Mouse (Mus musculus): ENCODE results near the gene Atp6v1a. TPM values are rescaled to one million over a fixed set of nuclear protein-coding genes. Genes with fewer than 3 reads are reported as not detected.

Gene Atp6v1a
- total and polyA plus RNA-seq, 3 experiments: 2.7 to 174 (median 57.4) TPM

DNA sequence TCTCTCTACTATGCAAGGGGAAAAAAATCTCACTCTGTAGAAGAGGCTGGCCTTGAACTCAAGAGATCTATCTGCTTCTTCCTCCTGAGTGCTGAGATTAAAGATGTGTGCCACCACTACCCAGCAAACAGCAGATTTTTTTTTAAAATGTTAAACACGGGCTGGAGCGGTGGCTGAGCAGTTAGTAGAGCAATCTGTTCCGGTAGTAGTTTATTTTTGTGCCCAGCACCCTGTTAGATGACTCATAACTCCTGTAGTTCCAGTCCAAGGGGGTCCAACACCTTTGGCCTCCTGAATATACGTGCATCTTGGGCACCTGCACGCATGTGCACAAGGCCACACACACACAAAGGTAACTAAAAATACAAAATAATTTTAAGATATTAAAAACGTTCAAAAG is 16.9 kb downstream of the Atp6v1a start:
- TF ChIP-seq GATA1 (IDR thresholded peaks at IDR 0.05; ENCODE audit: borderline replicate concordance, low read length) (no peak), POLR2AphosphoS5 (IDR thresholded peaks at IDR 0.05; ENCODE audit: insufficient replicate concordance, low read depth, low read length) (no peak), TAL1 (conservative IDR thresholded peaks at IDR 0.05; ENCODE audit: low read depth, low read length) (no peak), GATA2 (IDR thresholded peaks at IDR 0.05; ENCODE audit: borderline replicate concordance, low read depth, low read length) (no peak), CTCF (IDR thresholded peaks at IDR 0.05; ENCODE audit: low read depth, low read length) (no peak)
- Histone ChIP-seq H3K9me3 (replicated peaks) (no peaks in the 10 kb centered on the region), H3K4me3 (ENCODE audit: low read depth, low read length) (no peak overlapping the region), H3K4me1 (ENCODE audit: insufficient read depth, low read depth, low read length) (peaks cover 2% of the 10 kb centered on the region; the same call in 1 of the 2 replicates), H3K36me3 (replicated peaks) (peaks cover 33% of the 10 kb centered on the region), H3K27me3 (ENCODE audit: insufficient read depth, low read length) (no peaks in the 10 kb centered on the region)
- DNase-seq (ENCODE audit: low spot score) (no peak), ATAC-seq (ENCODE audit: extremely low read depth, insufficient number of reproducible peaks, low FRiP score, poor library complexity, severe bottlenecking) (no peak)

DNA sequence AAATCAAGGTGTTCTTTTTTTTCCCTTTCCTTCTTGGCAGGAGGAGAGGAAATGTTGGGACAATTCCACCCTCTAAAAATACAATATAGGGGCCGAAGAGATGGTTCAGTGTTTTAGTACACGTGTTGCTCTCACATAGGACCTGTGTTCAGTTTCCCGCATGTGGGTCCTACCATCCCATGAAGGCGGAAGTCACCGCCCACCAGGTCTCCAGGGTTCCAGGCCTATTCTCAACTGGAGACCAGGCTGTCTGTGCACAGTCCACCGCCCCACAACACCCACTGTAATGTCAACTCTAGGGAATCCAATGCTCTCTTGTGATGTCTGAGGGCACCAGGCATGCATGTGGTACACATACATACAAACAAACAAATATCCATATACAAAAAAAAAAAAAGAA is 17.4 kb downstream of the Atp6v1a start:
- H3K9me3 ChIP-seq (replicated peaks): no peaks in the 10 kb centered on the region
- no peaks in the 10 kb centered on the region for H3K27me3 ChIP-seq (ENCODE audit: insufficient read depth, low read length)
- H3K36me3 ChIP-seq (replicated peaks): peaks cover 34% of the 10 kb centered on the region
- ATAC-seq (ENCODE audit: extremely low read depth, insufficient number of reproducible peaks, low FRiP score, poor library complexity, severe bottlenecking) (no peak), DNase-seq (ENCODE audit: low spot score) (no peak)
- TF ChIP-seq CTCF (IDR thresholded peaks at IDR 0.05; ENCODE audit: low read depth, low read length) (no peak), GATA2 (IDR thresholded peaks at IDR 0.05; ENCODE audit: borderline replicate concordance, low read depth, low read length) (no peak), POLR2AphosphoS5 (IDR thresholded peaks at IDR 0.05; ENCODE audit: insufficient replicate concordance, low read depth, low read length) (no peak), TAL1 (conservative IDR thresholded peaks at IDR 0.05; ENCODE audit: low read depth, low read length) (no peak), GATA1 (IDR thresholded peaks at IDR 0.05; ENCODE audit: borderline replicate concordance, low read length) (no peak)
- peaks cover 2% of the 10 kb centered on the region; the same call in 1 of the 2 replicates for H3K4me1 ChIP-seq (ENCODE audit: insufficient read depth, low read depth, low read length)
- no peak overlapping the region for H3K4me3 ChIP-seq (ENCODE audit: low read depth, low read length)

DNA sequence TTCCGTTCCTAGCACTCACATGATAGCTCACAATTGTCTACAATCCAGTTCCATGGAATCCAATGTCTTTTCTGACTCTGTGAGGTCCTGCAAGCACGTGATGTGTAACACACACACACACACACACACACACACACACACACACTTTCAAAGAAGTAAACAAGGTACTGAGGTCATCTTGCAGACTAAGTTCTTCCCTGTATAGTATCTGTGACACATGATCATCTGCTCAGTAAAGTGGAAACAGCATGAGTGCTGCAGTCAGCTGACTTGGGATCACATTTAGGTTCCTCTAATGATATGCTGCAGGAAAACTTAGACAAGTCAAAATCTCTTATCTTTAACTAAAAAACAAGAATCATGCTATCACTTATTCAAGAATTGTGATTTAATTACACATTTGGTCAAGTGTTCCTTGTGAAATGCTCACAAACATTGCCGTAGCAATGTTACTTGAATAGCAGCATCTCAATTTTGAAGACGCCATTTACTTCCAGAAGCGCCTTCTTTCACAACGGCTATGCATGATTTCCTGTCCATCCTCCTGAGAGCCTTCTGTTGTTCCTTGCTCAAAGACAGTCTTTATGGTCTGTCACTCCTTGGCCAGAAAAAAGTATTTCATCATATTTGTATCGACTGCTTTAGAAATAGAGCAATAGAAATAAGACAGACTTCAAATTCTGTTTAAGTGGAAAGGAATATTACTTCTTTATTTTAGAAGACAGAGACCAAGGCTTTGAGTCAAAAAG is 19.6 kb downstream of the Atp6v1a start:
- TF ChIP-seq CTCF (IDR thresholded peaks at IDR 0.05; ENCODE audit: low read depth, low read length) (no peak), GATA1 (IDR thresholded peaks at IDR 0.05; ENCODE audit: borderline replicate concordance, low read length) (no peak), GATA2 (IDR thresholded peaks at IDR 0.05; ENCODE audit: borderline replicate concordance, low read depth, low read length) (no peak), TAL1 (conservative IDR thresholded peaks at IDR 0.05; ENCODE audit: low read depth, low read length) (no peak), POLR2AphosphoS5 (IDR thresholded peaks at IDR 0.05; ENCODE audit: insufficient replicate concordance, low read depth, low read length) (no peak)
- Histone ChIP-seq H3K4me3 (ENCODE audit: low read depth, low read length) (no peak overlapping the region), H3K27me3 (ENCODE audit: insufficient read depth, low read length) (no peaks in the 10 kb centered on the region), H3K4me1 (ENCODE audit: insufficient read depth, low read depth, low read length) (no peaks in the 10 kb centered on the region), H3K9me3 (replicated peaks) (no peaks in the 10 kb centered on the region), H3K36me3 (replicated peaks) (peaks cover 46% of the 10 kb centered on the region)
- ATAC-seq (ENCODE audit: extremely low read depth, insufficient number of reproducible peaks, low FRiP score, poor library complexity, severe bottlenecking) (no peak), DNase-seq (ENCODE audit: low spot score) (no peak)

DNA sequence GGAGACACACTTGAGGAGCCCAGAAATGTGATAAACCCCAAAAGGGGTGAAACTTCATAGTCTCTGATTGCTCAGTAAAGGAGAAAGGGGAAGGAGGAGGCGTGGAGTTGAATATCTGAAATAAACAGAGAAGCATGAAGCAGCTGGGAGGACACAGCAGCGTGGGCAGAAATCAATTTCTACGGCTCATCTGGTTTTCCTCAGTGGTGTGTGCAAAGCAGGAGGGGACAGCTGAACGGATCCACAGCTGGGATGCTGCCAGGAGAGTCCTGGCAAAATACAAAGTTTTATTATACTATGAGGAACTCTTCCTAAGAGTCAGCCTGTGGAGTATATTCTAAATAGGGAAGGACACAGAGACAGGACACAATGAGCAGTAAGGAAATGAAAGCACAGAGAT is 30.5 kb downstream of the Atp6v1a start:
- TF ChIP-seq GATA2 (IDR thresholded peaks at IDR 0.05; ENCODE audit: borderline replicate concordance, low read depth, low read length): no peak
- TF ChIP-seq CTCF (IDR thresholded peaks at IDR 0.05; ENCODE audit: low read depth, low read length): no peak
- no peak for TF ChIP-seq GATA1 (IDR thresholded peaks at IDR 0.05; ENCODE audit: borderline replicate concordance, low read length)
- no peak for TF ChIP-seq TAL1 (conservative IDR thresholded peaks at IDR 0.05; ENCODE audit: low read depth, low read length)
- no peak for TF ChIP-seq POLR2AphosphoS5 (IDR thresholded peaks at IDR 0.05; ENCODE audit: insufficient replicate concordance, low read depth, low read length)
- DNase-seq (ENCODE audit: low spot score) (no peak), ATAC-seq (ENCODE audit: extremely low read depth, insufficient number of reproducible peaks, low FRiP score, poor library complexity, severe bottlenecking) (no peak)
- H3K27me3 ChIP-seq (ENCODE audit: insufficient read depth, low read length): no peaks in the 10 kb centered on the region
- no peaks in the 10 kb centered on the region for H3K9me3 ChIP-seq (replicated peaks)
- H3K4me3 ChIP-seq (ENCODE audit: low read depth, low read length): no peak overlapping the region
- peaks cover 69% of the 10 kb centered on the region for H3K36me3 ChIP-seq (replicated peaks)
- H3K4me1 ChIP-seq (ENCODE audit: insufficient read depth, low read depth, low read length): no peaks in the 10 kb centered on the region

DNA sequence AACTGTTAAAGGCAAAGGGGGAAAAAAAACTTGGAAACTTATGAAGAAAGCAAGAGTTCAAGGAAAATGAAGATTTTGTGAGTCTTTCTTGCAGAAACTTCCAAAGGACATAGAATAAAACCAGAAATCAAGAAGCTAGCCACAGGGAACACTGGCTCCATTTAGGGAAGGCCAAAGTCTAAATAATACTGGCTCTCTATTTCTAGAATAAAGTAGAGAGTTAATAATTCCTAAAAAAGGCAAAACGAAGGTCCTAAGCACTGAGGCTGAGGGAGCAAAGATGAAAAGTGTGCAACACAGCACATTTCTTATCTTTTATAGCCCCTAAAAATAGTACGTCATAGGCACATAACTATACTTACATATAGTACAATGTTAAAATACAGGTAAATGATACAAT is 34.3 kb downstream of the Atp6v1a start:
- Histone ChIP-seq H3K27me3 (ENCODE audit: insufficient read depth, low read length) (no peaks in the 10 kb centered on the region), H3K4me1 (ENCODE audit: insufficient read depth, low read depth, low read length) (no peaks in the 10 kb centered on the region), H3K36me3 (replicated peaks) (peaks cover 79% of the 10 kb centered on the region), H3K9me3 (replicated peaks) (no peaks in the 10 kb centered on the region), H3K4me3 (ENCODE audit: low read depth, low read length) (no peak overlapping the region)
- ATAC-seq (ENCODE audit: extremely low read depth, insufficient number of reproducible peaks, low FRiP score, poor library complexity, severe bottlenecking) (no peak), DNase-seq (ENCODE audit: low spot score) (no peak)
- TF ChIP-seq CTCF (IDR thresholded peaks at IDR 0.05; ENCODE audit: low read depth, low read length): no peak
- TF ChIP-seq POLR2AphosphoS5 (IDR thresholded peaks at IDR 0.05; ENCODE audit: insufficient replicate concordance, low read depth, low read length): no peak
- no peak for TF ChIP-seq TAL1 (conservative IDR thresholded peaks at IDR 0.05; ENCODE audit: low read depth, low read length)
- no peak for TF ChIP-seq GATA2 (IDR thresholded peaks at IDR 0.05; ENCODE audit: borderline replicate concordance, low read depth, low read length)
- no peak for TF ChIP-seq GATA1 (IDR thresholded peaks at IDR 0.05; ENCODE audit: borderline replicate concordance, low read length)

DNA sequence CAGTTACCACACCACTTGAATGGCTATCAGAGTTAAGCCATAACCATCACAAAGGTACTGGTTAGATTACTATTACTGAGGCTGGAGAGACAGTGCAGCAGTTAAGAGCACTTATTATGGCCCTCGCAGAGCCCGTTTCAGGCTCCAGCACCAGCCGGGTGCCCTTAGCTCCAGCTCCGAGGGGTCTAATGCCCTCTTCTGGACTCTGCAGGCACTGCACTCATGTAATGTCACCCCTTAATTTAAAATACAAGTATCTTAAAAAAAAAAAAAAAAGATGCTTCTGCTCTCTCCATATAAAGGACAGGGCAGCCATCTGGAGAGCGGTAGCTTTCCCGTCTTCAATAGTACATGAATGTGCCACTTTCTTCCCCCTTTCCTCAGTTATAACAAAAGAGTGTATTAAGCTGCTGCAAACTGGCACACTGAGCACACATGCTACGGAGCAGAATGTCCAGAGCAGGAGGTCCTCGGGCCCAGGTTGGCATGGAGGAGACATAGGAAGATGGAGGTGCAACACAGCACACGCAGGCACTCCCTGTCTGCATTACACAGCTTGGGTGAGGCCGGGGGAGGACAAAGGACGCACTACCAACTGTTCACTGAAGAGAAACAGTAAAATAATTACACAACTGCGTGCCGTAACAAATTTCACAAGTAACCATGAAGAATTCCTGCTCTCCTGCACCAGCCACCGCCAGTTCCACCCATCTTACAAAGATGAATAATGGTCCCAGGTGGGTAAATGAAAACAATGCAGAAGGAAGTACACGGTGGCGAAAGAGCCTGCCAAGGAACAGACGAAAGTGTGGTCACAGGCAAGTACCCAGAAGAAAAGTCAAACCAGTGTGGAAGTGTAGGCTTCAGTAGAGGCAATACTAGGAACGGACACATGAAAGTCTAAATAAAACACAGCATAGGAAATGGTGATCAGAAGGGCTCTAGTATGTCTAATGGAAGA is 35.4 kb downstream of the Atp6v1a start:
- Histone ChIP-seq H3K36me3 (replicated peaks) (peaks cover 78% of the 10 kb centered on the region), H3K4me3 (ENCODE audit: low read depth, low read length) (no peak overlapping the region), H3K27me3 (ENCODE audit: insufficient read depth, low read length) (no peaks in the 10 kb centered on the region), H3K9me3 (replicated peaks) (no peaks in the 10 kb centered on the region), H3K4me1 (ENCODE audit: insufficient read depth, low read depth, low read length) (no peaks in the 10 kb centered on the region)
- ATAC-seq (ENCODE audit: extremely low read depth, insufficient number of reproducible peaks, low FRiP score, poor library complexity, severe bottlenecking): no peak
- TF ChIP-seq TAL1 (conservative IDR thresholded peaks at IDR 0.05; ENCODE audit: low read depth, low read length) (no peak), CTCF (IDR thresholded peaks at IDR 0.05; ENCODE audit: low read depth, low read length) (no peak), GATA2 (IDR thresholded peaks at IDR 0.05; ENCODE audit: borderline replicate concordance, low read depth, low read length) (no peak)
- DNase-seq (ENCODE audit: low spot score): no peak

Data from G1E (cell line).